Mouse (Mus musculus): ENCODE results near the gene Fbxo46. TPM values are rescaled to one million over a fixed set of nuclear protein-coding genes. Genes with fewer than 3 reads are reported as not detected.
A peak's percentile ranks its signal among the peaks of the same experiment; 100 is the strongest.

Fbxo46 gene
- polyA plus RNA-seq, 1 experiment from 2014 or later = 17.7 TPM

DNA sequence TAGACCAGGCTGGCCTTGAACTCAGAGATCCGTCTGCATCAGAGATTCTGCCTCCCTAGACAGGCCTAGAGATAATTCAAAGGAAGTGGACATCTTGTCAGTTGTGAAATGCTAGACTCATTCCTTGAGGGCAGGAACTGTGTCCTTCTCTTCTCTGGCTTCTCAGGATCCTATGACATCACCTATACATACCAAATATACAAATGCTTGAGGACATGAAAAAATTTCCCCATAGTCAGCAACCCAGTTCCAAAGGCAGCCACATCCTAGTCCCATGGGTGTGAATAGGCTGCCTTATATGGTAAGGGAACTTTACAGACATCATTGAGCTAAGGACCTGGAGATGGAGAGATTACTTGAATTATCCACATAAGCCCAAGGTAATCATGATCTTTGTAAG is 10.1 kb upstream of the Fbxo46 start:
- WGBS = 78% methylated on average over 1 of the region's 1 CpGs

GRCm38 (mm10) chr7:19118028-19118771 is 1.5 kb upstream of the Fbxo46 start, which contains the start of gene Gm4969:
TSS of gene Gm4969 (minus strand) at chr7:19118368.
- 0 out of 2 replicates have a peak within 1 kb of the TSS, but pooled peaks have one; percentile 10 for H3K27ac ChIP-seq (replicated peaks)
- peak; percentile 24; the same call in 1 of the 2 replicates for ATAC-seq (ENCODE audit: low read depth)

More for the DNA sequence above, 10.1 kb upstream of the Fbxo46 start:
- no peaks in the 10 kb centered on the region for H3K36me3 ChIP-seq
- no peak overlapping the region for H3K4me2 ChIP-seq
- no peak for ATAC-seq (ENCODE audit: low read depth)
- no peaks in the 10 kb centered on the region for H3K9me3 ChIP-seq
- H3K4me3 ChIP-seq = no peak overlapping the region
- H3K4me1 ChIP-seq (replicated peaks) = no peaks in the 10 kb centered on the region
- no peak overlapping the region for H3K27ac ChIP-seq (replicated peaks)
- peaks cover 10% of the 10 kb centered on the region; the same call in 1 of the 2 replicates for H3K27me3 ChIP-seq
- H3K9ac ChIP-seq = no peak overlapping the region

GRCm38 (mm10) chr7:19119083-19119482 is 576 bp upstream of the Fbxo46 start:
- Histone ChIP-seq H3K27ac (replicated peaks) (no peak overlapping the region), H3K4me3 (no peak overlapping the region), H3K9ac (no peak overlapping the region), H3K9me3 (no peaks in the 10 kb centered on the region), H3K4me2 (peak overlapping the region; percentile 84; the same call in 1 of the 2 replicates), H3K27me3 (0 out of 2 replicates have a peak, but pooled peaks cover 4% of the 10 kb centered on the region), H3K36me3 (no peaks in the 10 kb centered on the region), H3K4me1 (replicated peaks) (peaks cover 26% of the 10 kb centered on the region)
- 91% methylated on average over 8 of the region's 8 CpGs for WGBS
- peak; percentile 20 for ATAC-seq (ENCODE audit: low read depth)

More at GRCm38 (mm10) chr7:19118028-19118771, 1.5 kb upstream of the Fbxo46 start, which contains the start of gene Gm4969:
- peak within 1 kb of the TSS; percentile 54 for H3K4me2 ChIP-seq
- H3K27me3 ChIP-seq = peaks cover 10% of the 10 kb centered on the region; the same call in 1 of the 2 replicates
- no peaks in the 10 kb centered on the region for H3K9me3 ChIP-seq
- H3K36me3 ChIP-seq = no peaks in the 10 kb centered on the region
- peaks cover 26% of the 10 kb centered on the region for H3K4me1 ChIP-seq (replicated peaks)
- H3K9ac ChIP-seq = no peak within 1 kb of the TSS
- H3K4me3 ChIP-seq = peak within 1 kb of the TSS; percentile 33
- 23% methylated on average over 64 of the region's 64 CpGs for WGBS

DNA sequence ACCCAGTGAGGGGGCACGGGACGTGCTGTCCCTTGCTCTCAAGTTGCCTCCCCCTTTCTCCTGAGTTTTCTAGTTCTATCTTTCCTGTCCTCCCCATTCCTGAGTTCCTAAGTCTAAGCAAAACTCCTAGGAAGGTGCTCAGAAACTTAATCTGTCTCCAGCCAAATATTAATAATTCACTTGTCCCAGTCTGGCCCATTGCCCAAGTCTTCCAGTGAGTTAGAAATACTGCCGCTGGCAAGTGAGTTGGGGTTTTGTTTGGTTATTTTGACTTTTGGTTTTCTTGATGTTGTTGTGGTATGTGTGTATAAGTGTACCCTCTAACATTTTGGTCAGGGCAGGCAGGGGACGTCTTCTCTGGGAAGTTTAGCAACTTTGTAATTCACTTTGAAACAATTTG is 2.0 kb downstream of the Fbxo46 start:
- Histone ChIP-seq H3K9me3 (no peaks in the 10 kb centered on the region), H3K27me3 (0 out of 2 replicates have a peak, but pooled peaks cover 4% of the 10 kb centered on the region), H3K27ac (replicated peaks) (no peak overlapping the region), H3K4me2 (no peak overlapping the region), H3K4me1 (replicated peaks) (peaks cover 26% of the 10 kb centered on the region), H3K4me3 (no peak overlapping the region), H3K9ac (no peak overlapping the region), H3K36me3 (peaks cover 9% of the 10 kb centered on the region; the same call in 1 of the 2 replicates)
- 95% methylated on average over 4 of the region's 4 CpGs for WGBS
- no peak for ATAC-seq (ENCODE audit: low read depth)

DNA sequence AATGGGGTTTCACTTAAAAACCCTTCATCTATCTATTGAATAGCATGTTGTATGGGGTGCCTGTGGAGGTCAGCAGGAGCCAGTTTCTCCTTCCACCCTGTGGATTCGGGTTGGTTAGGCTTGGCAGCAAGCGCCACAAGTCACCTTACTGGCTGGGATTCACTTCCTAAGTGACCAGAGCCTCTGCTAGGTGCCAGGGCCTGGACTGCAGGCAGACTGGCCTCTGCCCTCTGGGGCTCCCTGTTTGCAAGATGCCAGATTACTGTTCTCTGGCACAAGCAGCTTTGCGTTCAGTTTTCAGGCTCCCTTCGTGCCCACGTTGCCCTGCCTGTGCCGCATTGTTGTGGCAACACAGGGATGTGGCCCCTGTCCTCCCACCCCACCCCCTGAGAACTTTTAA is 5.1 kb downstream of the Fbxo46 start:
- no peak for ATAC-seq (ENCODE audit: low read depth)
- Histone ChIP-seq H3K4me2 (no peak overlapping the region), H3K4me1 (replicated peaks) (peaks cover 20% of the 10 kb centered on the region), H3K36me3 (peaks cover 9% of the 10 kb centered on the region; the same call in 1 of the 2 replicates), H3K9ac (no peak overlapping the region), H3K27ac (replicated peaks) (no peak overlapping the region), H3K9me3 (no peaks in the 10 kb centered on the region), H3K4me3 (no peak overlapping the region), H3K27me3 (no peaks in the 10 kb centered on the region)
- 92% methylated on average over 6 of the region's 6 CpGs for WGBS

- Histone ChIP-seq H3K27ac (replicated peaks) (no peak overlapping the region), H3K9ac (no peak overlapping the region), H3K9me3 (no peaks in the 10 kb centered on the region), H3K4me2 (no peak overlapping the region), H3K36me3 (peaks cover 9% of the 10 kb centered on the region; the same call in 1 of the 2 replicates), H3K27me3 (no peaks in the 10 kb centered on the region), H3K4me3 (no peak overlapping the region), H3K4me1 (replicated peaks) (peaks cover 22% of the 10 kb centered on the region)
- ATAC-seq (ENCODE audit: low read depth) = no peak
- 94% methylated on average over 5 of the region's 5 CpGs for WGBS
These were observed 8.1 kb downstream of the Fbxo46 start for GRCm38 (mm10) chr7:19127744-19128143.

GRCm38 (mm10) chr7:19129396-19129795 is 9.7 kb downstream of the Fbxo46 start:
- Histone ChIP-seq H3K27ac (replicated peaks) (0 out of 2 replicates have a peak overlapping the region, but pooled peaks have one; percentile 93), H3K9ac (no peak overlapping the region), H3K9me3 (no peaks in the 10 kb centered on the region), H3K4me2 (no peak overlapping the region), H3K27me3 (no peaks in the 10 kb centered on the region), H3K4me1 (replicated peaks) (peaks cover 26% of the 10 kb centered on the region), H3K4me3 (no peak overlapping the region), H3K36me3 (peaks cover 10% of the 10 kb centered on the region)
- no peak for ATAC-seq (ENCODE audit: low read depth)
- WGBS = 94% methylated on average over 5 of the region's 5 CpGs

- Histone ChIP-seq H3K36me3 (peaks cover 19% of the 10 kb centered on the region), H3K9me3 (no peaks in the 10 kb centered on the region), H3K4me1 (replicated peaks) (peaks cover 26% of the 10 kb centered on the region), H3K9ac (peak overlapping the region; percentile 71), H3K27ac (replicated peaks) (peak overlapping the region; percentile 93), H3K27me3 (no peaks in the 10 kb centered on the region), H3K4me2 (peak overlapping the region; percentile 63), H3K4me3 (peak overlapping the region; percentile 48)
- WGBS = 30% methylated on average over 4 of the region's 4 CpGs
- ATAC-seq (ENCODE audit: low read depth) = peak; percentile 1; the same call in 1 of the 2 replicates
These were observed 11.0 kb downstream of the Fbxo46 start for GRCm38 (mm10) chr7:19130657-19131056.

GRCm38 (mm10) chr7:19131324-19131848 is 11.7 kb downstream of the Fbxo46 start:
- H3K27me3 ChIP-seq = no peaks in the 10 kb centered on the region
- peak overlapping the region; percentile 93 for H3K27ac ChIP-seq (replicated peaks)
- no peaks in the 10 kb centered on the region for H3K9me3 ChIP-seq
- H3K36me3 ChIP-seq = peaks cover 20% of the 10 kb centered on the region
- H3K4me2 ChIP-seq = peak overlapping the region; percentile 63
- WGBS = under 1% methylated on average over 39 of the region's 39 CpGs
- H3K4me1 ChIP-seq (replicated peaks) = peaks cover 26% of the 10 kb centered on the region
- peak overlapping the region; percentile 48 for H3K4me3 ChIP-seq
- ATAC-seq (ENCODE audit: low read depth) = peak; percentile 99
- H3K9ac ChIP-seq = peak overlapping the region; percentile 71

GRCm38 (mm10) chr7:19136168-19136567 is 16.5 kb downstream of the Fbxo46 start:
- H3K4me2 ChIP-seq = no peak overlapping the region
- 95% methylated on average over 13 of the region's 13 CpGs for WGBS
- no peaks in the 10 kb centered on the region for H3K9me3 ChIP-seq
- peaks cover 15% of the 10 kb centered on the region for H3K4me1 ChIP-seq (replicated peaks)
- H3K27ac ChIP-seq (replicated peaks) = no peak overlapping the region
- no peak overlapping the region for H3K9ac ChIP-seq
- no peak for ATAC-seq (ENCODE audit: low read depth)
- H3K4me3 ChIP-seq = no peak overlapping the region
- no peaks in the 10 kb centered on the region for H3K27me3 ChIP-seq
- peaks cover 68% of the 10 kb centered on the region for H3K36me3 ChIP-seq

DNA sequence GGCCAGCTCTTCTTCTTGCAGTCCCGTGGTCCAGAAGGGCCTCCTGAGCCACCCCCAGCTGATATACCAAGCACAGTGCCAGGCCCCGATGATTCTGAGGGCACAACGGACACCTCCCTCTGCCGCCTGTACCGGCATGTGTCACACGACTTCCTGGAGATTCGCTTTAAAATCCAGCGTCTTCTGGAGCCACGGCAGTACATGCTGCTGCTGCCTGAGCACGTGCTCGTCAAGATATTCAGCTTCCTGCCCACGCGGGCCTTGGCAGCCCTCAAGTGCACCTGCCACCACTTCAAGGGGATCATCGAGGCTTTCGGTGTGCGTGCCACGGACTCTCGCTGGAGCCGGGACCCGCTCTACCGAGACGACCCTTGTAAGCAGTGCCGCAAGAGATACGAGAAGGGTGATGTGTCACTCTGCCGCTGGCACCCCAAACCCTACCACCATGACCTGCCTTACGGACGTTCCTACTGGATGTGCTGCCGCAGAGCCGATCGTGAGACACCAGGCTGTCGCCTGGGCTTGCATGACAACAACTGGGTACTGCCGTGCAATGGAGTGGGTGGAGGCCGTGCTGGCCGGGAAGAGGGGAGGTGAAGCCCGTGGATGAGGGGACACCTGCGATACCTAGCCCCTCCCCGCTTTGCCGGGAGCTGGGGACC is 17.1 kb downstream of the Fbxo46 start:
- ATAC-seq (ENCODE audit: low read depth) = no peak
- 93% methylated on average over 38 of the region's 38 CpGs for WGBS
- Histone ChIP-seq H3K4me3 (no peak overlapping the region), H3K4me2 (no peak overlapping the region), H3K27me3 (no peaks in the 10 kb centered on the region), H3K4me1 (replicated peaks) (peaks cover 13% of the 10 kb centered on the region), H3K36me3 (peaks cover 74% of the 10 kb centered on the region), H3K9ac (no peak overlapping the region), H3K9me3 (no peaks in the 10 kb centered on the region), H3K27ac (replicated peaks) (no peak overlapping the region)

DNA sequence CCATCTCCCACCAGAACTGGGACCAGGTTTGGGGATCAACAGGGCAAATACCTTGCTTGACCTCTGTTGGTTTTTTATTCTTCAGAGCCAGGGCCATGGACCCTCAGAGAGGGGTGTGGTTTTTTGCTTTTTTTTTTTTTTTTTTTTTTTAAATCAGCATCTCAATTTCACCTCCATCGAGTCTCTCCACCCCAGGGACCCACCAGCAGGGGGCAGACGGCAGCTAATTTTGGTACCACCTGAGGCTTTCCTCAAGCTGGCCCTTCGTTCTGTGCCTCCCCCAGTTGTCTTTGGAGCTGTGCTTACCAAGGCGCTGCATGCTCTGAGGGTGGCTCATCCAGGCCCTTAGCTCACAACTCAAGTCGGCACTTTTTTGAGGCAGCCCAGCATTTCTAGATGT is 17.7 kb downstream of the Fbxo46 start:
- no peak overlapping the region for H3K9ac ChIP-seq
- no peak for ATAC-seq (ENCODE audit: low read depth)
- H3K36me3 ChIP-seq = peaks cover 79% of the 10 kb centered on the region
- no peak overlapping the region for H3K4me2 ChIP-seq
- no peaks in the 10 kb centered on the region for H3K9me3 ChIP-seq
- no peak overlapping the region for H3K4me3 ChIP-seq
- no peaks in the 10 kb centered on the region for H3K27me3 ChIP-seq
- peaks cover 7% of the 10 kb centered on the region for H3K4me1 ChIP-seq (replicated peaks)
- WGBS = 56% methylated on average over 5 of the region's 5 CpGs
- no peak overlapping the region for H3K27ac ChIP-seq (replicated peaks)
